Mouse (Mus musculus) liver, embryonic 14.5 days (tissue): Measurements from ENCODE around the gene Gm2888. TPM values are rescaled to one million over a fixed set of nuclear protein-coding genes. Genes with fewer than 3 reads are reported as not detected.
"Not testable (repeated sequence)": the region's sequence is repeated elsewhere in the genome, so short reads cannot be mapped to it uniquely, and the experiment has no call there.

Experiments
- ATAC-seq: fragments of 200-750 bp; cut with Nextera tagmentation; 2 replicates; pipeline ENCODE4 v1.8.0; 2017; ENCODE audit warnings: moderate number of reproducible peaks, mild to moderate bottlenecking, moderate library complexity; ENCODE audit not compliant: insufficient read depth
- DNase-seq, 3 experiments: peaks; one replicate each; pipeline ENCODE4 v3.0.0-alpha.2; 2012 to 2013; ENCODE audit warnings: low read depth in 3 of 3, low spot score in 3 of 3
- H3K27ac ChIP-seq: fragments of 300-500 bp; sonication (generic); 2 replicates; pipeline ENCODE4 v1.5.1; 2014; ENCODE audit warnings: moderate library complexity, mild to moderate bottlenecking, control low read depth, inconsistent platforms
- H3K27me3 ChIP-seq: fragments of 300-500 bp; sonication (generic); 2 replicates; pipeline ENCODE4 v1.6.1; 2014; ENCODE audit warnings: mild to moderate bottlenecking, low read length, moderate library complexity; ENCODE audit not compliant: control insufficient read depth, insufficient read depth
- H3K36me3 ChIP-seq: fragments of 300-500 bp; sonication (generic); replicated peaks from 2 replicates; pipeline ENCODE4 v1.6.1; 2014; ENCODE audit warnings: low read depth; ENCODE audit not compliant: control insufficient read depth, insufficient read depth
- H3K4me1 ChIP-seq, 2 experiments: fragments of 200-500 bp in 1 of 2; fragments of 300-500 bp in 1 of 2; sonication (generic) in 1 of 2; replicated peaks; 2 replicates each; pipeline ENCODE4 v1.6.1; 2012 to 2014; ENCODE audit warnings: antibody characterized with exemption in 1 of 2, inconsistent platforms in 1 of 2, low read length in 1 of 2; ENCODE audit not compliant: control insufficient read depth in 2 of 2, insufficient read depth in 2 of 2
- H3K4me2 ChIP-seq: fragments of 300-500 bp; sonication (generic); 2 replicates; pipeline ENCODE4 v1.6.1; 2014; ENCODE audit warnings: low read depth, mild to moderate bottlenecking, control low read depth, moderate library complexity
- H3K4me3 ChIP-seq, 2 experiments: fragments of 200-500 bp in 1 of 2; fragments of 300-500 bp in 1 of 2; sonication (generic) in 1 of 2; 2 replicates each; pipeline ENCODE4 v1.5.1; 2012 to 2014; ENCODE audit warnings: low read depth in 2 of 2, low read length in 2 of 2, mild to moderate bottlenecking in 2 of 2, control low read depth in 1 of 2, inconsistent platforms in 1 of 2, moderate library complexity in 1 of 2; ENCODE audit not compliant: insufficient read depth in 1 of 2
- H3K9ac ChIP-seq: fragments of 300-500 bp; sonication (generic); replicated peaks from 2 replicates; pipeline ENCODE4 v1.6.1; 2014; ENCODE audit warnings: mild to moderate bottlenecking, control low read depth, moderate library complexity
- H3K9me3 ChIP-seq: fragments of 300-500 bp; sonication (generic); 2 replicates; pipeline ENCODE4 v1.6.1; 2016; ENCODE audit warnings: low read length, mixed read lengths; ENCODE audit not compliant: control insufficient read depth
- WGBS: fragments of 180-500 bp; shearing (Covaris S2); extraction: QIAGEN DNeasy Blood & Tissue Kit; methylation state at CpG from one replicate; pipeline ENCODE4 v1.1.7; 2014; ENCODE audit not compliant: insufficient replicate concordance; 5-methylcytosine and 5-hydroxymethylcytosine counted together
- polyA plus RNA-seq, 2 experiments: library from polyadenylated mRNA; depleted of rRNA in 1 of 2; stranded (reverse) in 1 of 2; unstranded in 1 of 2; fragments of >200 nt; fragmentation: Nextera tagmentation in 1 of 2; extraction: Ambion mirVana in 1 of 2; gene quantifications; 2 replicates each; pipeline versions ENCODE4 v1.2.1 to v1.2.3; 2012 to 2014

Gm2888 gene
- polyA plus RNA-seq (2012; rRNA removed), result not detected in 2 replicates
- polyA plus RNA-seq (2014; fragmentation: Nextera tagmentation; extraction: Ambion mirVana), result not detected in 2 replicates

DNA sequence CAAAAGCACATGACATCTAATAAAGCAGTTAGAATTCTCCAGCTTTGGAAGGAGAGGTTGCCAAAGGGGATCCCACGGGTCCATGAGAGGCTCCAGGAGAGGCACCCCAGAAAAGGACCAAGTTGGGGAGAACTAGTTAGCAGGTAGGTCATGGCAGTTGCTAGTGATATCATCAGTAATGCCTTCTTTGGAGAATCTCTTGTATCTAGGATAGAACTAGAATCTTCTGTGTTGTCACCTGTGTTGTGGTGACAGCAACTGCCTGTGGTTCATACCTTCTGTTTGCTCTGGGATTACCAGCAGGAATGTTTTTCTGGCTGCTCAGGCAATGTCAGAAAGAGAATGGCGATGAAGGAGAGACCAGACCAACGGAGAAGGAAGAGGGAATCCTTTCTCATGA is at the start of gene Gm2888:
Gm2888 (plus strand) TSS at position 301 of the 400 bp plus-strand sequence.
- not testable (repeated sequence) for H3K4me3 ChIP-seq, DNase-seq, H3K4me2 ChIP-seq, ATAC-seq, H3K4me1 ChIP-seq, H3K9ac ChIP-seq, H3K9me3 ChIP-seq, H3K27me3 ChIP-seq, H3K36me3 ChIP-seq, H3K27ac ChIP-seq
- WGBS, result 46% methylated on average over 2 of the region's 3 CpGs

DNA sequence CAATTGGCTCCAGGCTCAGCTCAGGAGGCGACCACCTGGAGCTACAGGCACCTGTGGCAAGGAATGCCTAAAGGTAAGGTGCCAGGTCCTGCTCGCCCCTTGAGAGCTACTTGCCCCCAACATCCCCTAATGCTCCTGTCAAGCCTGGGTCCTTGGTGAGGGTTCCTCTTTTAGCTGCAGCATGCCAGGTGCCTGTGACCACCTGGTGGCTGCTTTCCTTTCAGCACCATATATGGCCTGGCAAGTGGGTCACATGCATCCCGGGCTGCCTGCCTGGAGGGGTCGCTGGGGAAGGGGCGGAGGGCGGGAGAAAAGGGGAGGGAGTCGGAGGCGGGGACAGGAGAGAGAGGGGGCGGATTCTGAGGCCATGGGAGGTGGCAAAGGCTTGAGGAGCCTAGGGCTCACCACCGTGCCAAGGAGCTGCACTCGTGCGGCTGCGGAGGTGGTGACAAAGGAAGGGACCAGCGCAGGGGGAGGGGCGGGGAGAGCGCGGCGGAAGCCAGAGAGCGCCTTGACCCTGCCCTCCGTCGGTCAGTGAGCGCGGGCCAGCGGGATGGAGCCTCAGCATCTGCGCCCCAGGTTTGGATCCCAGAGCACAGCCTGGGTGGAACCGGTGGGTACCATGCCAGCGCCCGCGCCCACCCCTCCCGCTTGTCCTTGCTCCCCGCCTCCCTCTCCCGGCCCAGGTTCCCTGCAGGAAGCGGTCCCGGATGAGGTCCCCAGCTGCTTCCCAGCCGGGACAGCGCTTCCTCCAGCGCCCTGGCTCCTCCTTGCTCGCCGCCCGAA is 19.1 kb downstream of the Gm2888 start, which contains the start of gene Gm2897:
Gm2897 (plus strand) TSS at position 559 of the 786 bp plus-strand sequence.
- H3K9me3 ChIP-seq, H3K27ac ChIP-seq, H3K4me1 ChIP-seq, DNase-seq, ATAC-seq, H3K9ac ChIP-seq, H3K36me3 ChIP-seq, H3K27me3 ChIP-seq: not testable (repeated sequence)
- 5% methylated on average over 18 of the region's 40 CpGs for WGBS
- Histone ChIP-seq H3K4me3 (0 out of 4 replicates have a peak within 1 kb of the TSS, but pooled peaks of 1 of the 2 experiments have one; percentile 17), H3K4me2 (peak within 1 kb of the TSS; percentile 32; the same call in 1 of the 2 replicates)

DNA sequence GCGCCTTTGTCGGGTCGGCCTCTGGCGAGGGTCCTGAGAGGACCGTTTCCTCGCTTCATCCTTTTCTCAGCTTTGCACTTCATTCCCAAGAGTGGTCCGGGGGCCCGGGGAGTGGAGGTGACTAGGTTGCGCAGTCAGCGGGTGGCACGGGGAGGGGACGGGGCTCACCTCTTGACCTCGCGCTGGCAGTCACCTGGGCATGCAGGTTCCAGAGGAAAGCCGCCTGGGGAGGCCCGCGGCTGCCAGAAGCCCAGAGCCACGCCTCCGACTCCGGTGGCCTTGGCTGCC is 19.7 kb downstream of the Gm2888 start:
- ATAC-seq, H3K27ac ChIP-seq, H3K9ac ChIP-seq, H3K4me1 ChIP-seq, H3K36me3 ChIP-seq, H3K9me3 ChIP-seq, H3K27me3 ChIP-seq, DNase-seq: not testable (repeated sequence)
- 0 out of 4 replicates have a peak overlapping the region, but pooled peaks of 1 of the 2 experiments have one; percentile 17 for H3K4me3 ChIP-seq
- H3K4me2 ChIP-seq, result peak overlapping the region; percentile 32; the same call in 1 of the 2 replicates
- WGBS, result 3% methylated on average over 13 of the region's 20 CpGs

DNA sequence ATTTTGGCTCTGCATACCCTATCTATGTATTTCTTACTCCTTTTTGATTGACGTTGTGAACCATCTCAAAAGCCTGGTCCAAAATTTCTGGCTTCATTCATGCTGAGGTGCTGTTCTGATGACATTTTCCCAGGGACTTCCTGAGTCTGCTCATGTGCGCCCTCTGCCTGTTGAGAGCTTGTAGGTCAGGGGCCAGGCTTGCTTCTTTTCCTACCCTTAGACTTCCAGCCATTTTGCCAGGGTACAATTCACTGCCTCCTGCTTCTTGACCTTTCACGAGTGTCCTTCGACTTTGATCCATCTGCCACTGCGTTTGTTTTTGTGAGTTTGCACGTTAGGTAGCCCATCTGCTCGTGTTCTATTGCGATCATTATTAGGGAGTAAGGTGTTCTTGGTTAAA is 20.3 kb downstream of the Gm2888 start:
- 2% methylated on average over 5 of the region's 8 CpGs for WGBS
- not testable (repeated sequence) for DNase-seq, H3K4me2 ChIP-seq, ATAC-seq, H3K27me3 ChIP-seq, H3K27ac ChIP-seq, H3K4me3 ChIP-seq, H3K9me3 ChIP-seq, H3K9ac ChIP-seq, H3K4me1 ChIP-seq, H3K36me3 ChIP-seq

Other genes with a start within 250 kb of the Gm2888 start
- 0.17 and 0.18 TPM in 2 replicates for gene Gm2897, start 19.3 kb downstream of the Gm2888 start, polyA plus RNA-seq (2012; rRNA removed)
- 0.08 TPM in 1 of 2 replicates, not detected in the other for gene Gm2897, start 19.3 kb downstream of the Gm2888 start, polyA plus RNA-seq (2014; fragmentation: Nextera tagmentation; extraction: Ambion mirVana)
- gene Gm10340, start 104.0 kb downstream of the Gm2888 start, polyA plus RNA-seq (2012; rRNA removed), result 0.02 TPM in 1 of 2 replicates, not detected in the other
- not detected in 2 replicates for gene Gm10340, start 104.0 kb downstream of the Gm2888 start, polyA plus RNA-seq (2014; fragmentation: Nextera tagmentation; extraction: Ambion mirVana)
- gene Gm5795, start 158.3 kb downstream of the Gm2888 start, polyA plus RNA-seq (2012; rRNA removed), result not detected in 2 replicates
- not detected in 2 replicates for gene Gm5795, start 158.3 kb downstream of the Gm2888 start, polyA plus RNA-seq (2014; fragmentation: Nextera tagmentation; extraction: Ambion mirVana)
- 0.16 and 0.28 TPM in 2 replicates for gene D830030K20Rik, start 178.5 kb downstream of the Gm2888 start, polyA plus RNA-seq (2012; rRNA removed)
- gene D830030K20Rik, start 178.5 kb downstream of the Gm2888 start, polyA plus RNA-seq (2014; fragmentation: Nextera tagmentation; extraction: Ambion mirVana), result 0.09 and 0.33 TPM in 2 replicates